Comparison of ENCODE assay signal across 21 mouse cellular contexts in genomic region chr1:38280549-38280948, GRCm38 (mm10).
"Had no signal": no experiment of that assay in that cellular context is flagged by ENCODE, and none has a peak within 500 bp of the region (broad histone marks: within the 10 kb centered on the region; RNA-seq: fewer than 3 reads in every experiment).

No protein-coding gene starts in this region.

- H3K27ac ChIP-seq: lung, embryonic 15.5 days; macrophage; midbrain, embryonic 13.5 days; midbrain, embryonic 15.5 days; neural tube, embryonic 13.5 days; neural tube, embryonic 15.5 days had no signal

- H3K4me3 ChIP-seq: lung, embryonic 15.5 days; megakaryocyte, embryonic 14.5 days; midbrain, embryonic 13.5 days; midbrain, embryonic 15.5 days; myocyte; neural tube, embryonic 13.5 days; neural tube, embryonic 15.5 days had no signal

- ATAC-seq: liver, postnatal 0 days; lung, postnatal 0 days; midbrain, embryonic 13.5 days; midbrain, embryonic 15.5 days had no signal

- DNase-seq: liver, postnatal 0 days; lung, adult 2 months; lung, postnatal 14 days; lung, postnatal 36 days; retina, postnatal 1 day; right cerebral cortex, adult 18-20 months; right cerebral cortex, postnatal 25 days; right cerebral cortex, postnatal 4 days; spleen, adult 18-20 months; thymus, adult 18-20 months; thymus, postnatal 14 days; thymus, postnatal 36 days had no signal
